Mouse (Mus musculus) CH12F3 (cell line): ENCODE results near the gene Tspan1.

Experiments used
- in situ Hi-C: fragments of 300-500 bp; cut with MboI; formaldehyde crosslinking; loops from 2 replicates; pipeline ENCODE4 v1.14.3; 2020; ENCODE audit warnings: low sequenced_read_pairs

Gene Tspan1

DNA sequence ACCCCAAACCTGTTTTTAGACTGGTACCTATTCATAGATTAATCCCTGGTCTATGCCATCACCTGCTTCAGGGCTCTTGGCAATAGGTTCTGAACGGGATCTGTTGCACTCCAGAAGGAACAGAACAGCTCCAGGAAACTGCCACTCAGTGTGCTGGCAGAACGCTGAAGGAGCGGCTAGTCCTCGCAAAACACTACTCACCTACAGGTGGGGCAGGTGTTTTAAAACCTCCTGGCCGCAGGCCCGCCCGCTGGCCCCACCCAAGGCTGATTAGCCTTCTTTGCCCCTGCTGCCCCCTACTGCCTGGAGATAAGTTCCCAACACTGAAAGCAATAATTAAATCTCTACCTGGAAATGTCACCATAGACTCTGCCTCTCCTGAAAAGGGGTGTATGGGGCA, at the start of gene Tspan1:
Gene Tspan1 (minus strand): TSS at position 198 of the 400 bp plus-strand sequence.
- in situ Hi-C loops, result no loop called here

- in situ Hi-C loops, result no loop called here
Measured at GRCm38 (mm10) chr4:116217046-116217445, 49.6 kb upstream of the Tspan1 start.

GRCm38 (mm10) chr4:116215895-116216605, 48.6 kb upstream of the Tspan1 start:
- in situ Hi-C loops, result no loop called here

GRCm38 (mm10) chr4:116208891-116209290, 41.5 kb upstream of the Tspan1 start:
- in situ Hi-C loops, result no loop called here

DNA sequence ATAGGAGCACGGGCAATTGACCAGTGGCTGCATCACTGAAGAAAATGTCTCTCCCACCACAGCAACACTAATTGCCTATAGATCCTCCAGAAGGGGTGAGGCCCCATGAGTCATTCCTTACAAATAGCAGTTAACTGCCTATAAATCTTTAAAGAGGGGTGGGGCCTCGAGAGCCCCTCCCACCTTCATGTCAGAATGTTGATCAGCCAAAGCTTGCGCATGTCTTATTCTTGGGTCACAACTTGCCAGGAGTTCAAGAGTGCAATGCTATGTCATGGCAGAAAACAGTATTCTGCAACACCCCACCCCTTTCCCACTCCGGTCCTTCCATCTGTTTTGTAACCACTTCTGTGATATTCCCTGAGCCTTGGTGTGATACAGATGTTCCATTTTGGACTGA, 39.1 kb upstream of the Tspan1 start:
- in situ Hi-C loops, result no loop called here

- in situ Hi-C loops, result no loop called here
Measured at GRCm38 (mm10) chr4:116204422-116204821, 37.0 kb upstream of the Tspan1 start.

- in situ Hi-C loops, result no loop called here
Measured at GRCm38 (mm10) chr4:116198422-116198821, 31.0 kb upstream of the Tspan1 start.

DNA sequence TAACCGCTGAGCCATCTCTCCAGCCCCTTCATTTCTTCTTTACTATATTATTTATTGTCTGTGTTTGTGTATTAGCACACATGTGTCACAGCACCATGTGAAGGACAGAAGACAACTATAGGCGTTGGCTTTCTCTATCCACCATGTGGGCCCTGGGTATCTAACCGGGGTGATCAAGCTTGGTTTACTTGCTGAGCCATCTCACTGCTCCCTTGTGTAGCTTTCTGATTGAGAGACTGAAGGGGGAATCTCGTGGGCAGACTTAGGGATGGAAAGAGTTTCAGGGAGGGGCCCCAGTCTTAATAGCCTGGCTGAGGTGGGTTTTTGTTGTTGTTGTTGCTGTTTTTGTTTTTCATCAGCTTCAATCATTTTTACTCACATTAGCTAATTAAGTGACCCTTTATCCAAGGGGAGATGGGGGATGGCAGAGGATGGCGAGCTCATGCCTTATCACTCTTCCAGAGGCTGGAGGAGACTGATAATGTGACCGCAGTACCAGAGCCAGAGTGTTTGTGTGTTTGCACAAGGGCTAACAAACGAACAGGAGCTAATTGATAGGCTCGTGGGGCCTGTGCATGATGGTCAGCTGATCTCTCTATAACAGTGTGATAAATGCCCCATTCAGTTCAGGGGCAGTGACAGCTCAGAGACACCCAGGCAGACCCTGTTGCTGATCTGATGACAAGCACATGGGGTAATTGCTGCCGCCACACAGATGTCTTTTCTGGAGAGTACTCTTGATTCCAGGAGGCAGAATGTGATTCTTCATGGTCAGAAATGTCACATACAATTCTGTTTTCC, 26.4 kb upstream of the Tspan1 start:
- in situ Hi-C loops, result no loop called here

GRCm38 (mm10) chr4:116192286-116192835, 25.0 kb upstream of the Tspan1 start:
- in situ Hi-C loops, result no loop called here

DNA sequence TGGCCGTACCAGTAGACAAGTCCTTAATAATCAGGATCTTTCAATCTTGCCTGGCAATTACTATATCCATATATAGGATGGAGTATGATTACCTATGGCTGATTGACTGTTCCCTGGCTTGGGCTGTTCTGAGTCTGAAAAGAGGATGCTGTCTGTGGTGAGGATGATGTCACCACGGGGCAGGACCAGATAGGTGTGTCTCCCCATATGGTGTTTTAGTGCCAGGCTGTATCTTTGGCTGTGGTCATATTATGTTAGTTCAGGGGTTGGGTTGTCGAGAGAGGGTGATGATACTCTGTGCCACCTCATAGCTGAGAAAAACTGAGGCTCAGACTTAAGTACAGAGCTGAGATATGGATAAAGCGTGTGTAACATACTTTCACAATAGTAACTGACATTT, 17.7 kb upstream of the Tspan1 start:
- in situ Hi-C loops, result no loop called here

- in situ Hi-C loops, result no loop called here
Measured at GRCm38 (mm10) chr4:116182745-116183144, 15.3 kb upstream of the Tspan1 start.

- in situ Hi-C loops, result no loop called here
Measured at GRCm38 (mm10) chr4:116182079-116182478, 14.7 kb upstream of the Tspan1 start.

DNA sequence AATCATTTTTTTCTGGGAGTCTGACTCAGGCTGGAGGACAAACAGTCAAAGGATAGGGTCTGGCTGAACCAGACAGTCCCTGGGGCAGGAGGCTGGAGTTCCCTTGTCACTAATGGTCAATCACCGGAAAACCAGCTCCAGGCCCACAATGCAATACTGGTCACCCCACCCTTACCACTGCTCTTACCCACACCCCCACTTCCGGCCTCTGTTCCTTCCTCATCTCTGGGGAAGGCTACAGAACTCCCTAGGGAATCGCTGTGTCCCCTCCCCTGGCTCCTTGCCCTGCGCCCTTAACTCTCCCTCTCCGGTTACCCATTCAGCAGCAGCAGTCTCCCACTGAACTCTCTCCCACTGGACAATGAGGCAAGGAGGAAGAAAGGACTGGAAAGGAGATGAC, 9.7 kb upstream of the Tspan1 start:
- in situ Hi-C loops, result no loop called here

- in situ Hi-C loops, result no loop called here
Measured at GRCm38 (mm10) chr4:116176543-116176988, 9.2 kb upstream of the Tspan1 start.

DNA sequence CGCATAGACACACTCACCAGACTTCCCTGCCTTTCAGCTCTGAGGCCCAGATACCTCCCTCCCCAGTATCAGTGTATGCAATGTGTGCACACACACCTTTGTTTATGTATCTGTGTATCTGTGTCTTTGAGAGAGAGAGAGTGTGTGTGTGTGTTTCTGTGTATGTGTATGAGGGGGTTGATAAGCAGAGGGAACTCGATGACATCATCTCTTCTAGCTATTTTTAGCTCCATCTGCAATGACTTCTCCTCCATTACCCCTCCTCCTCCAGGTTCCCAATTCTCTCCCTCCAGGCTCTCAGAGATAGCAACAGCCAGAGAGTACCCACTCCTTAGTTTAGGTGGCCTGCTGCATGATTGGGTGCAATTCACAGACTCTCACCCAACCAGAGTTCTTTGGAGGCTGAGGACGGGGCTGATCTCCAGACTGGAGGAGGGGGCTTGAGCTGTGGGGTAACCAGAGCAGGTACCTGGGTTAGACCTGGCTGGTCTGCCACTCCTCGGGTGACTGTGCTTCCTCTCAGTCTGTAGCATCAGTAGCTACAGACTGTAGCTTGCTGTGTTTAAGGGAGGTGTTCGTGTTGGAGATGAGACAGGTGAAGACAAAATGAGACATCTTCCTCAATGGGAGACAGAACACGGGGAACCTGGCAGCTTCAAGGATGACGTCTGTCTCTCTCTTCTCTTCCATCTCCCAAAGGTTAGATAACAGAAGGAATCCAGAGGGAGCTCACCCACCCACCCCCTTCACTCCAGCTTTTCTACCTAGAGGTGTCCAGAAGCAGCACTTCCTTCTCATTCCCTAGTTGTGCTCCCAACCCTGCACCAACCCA, 8.5 kb upstream of the Tspan1 start:
- in situ Hi-C loops, result no loop called here

DNA sequence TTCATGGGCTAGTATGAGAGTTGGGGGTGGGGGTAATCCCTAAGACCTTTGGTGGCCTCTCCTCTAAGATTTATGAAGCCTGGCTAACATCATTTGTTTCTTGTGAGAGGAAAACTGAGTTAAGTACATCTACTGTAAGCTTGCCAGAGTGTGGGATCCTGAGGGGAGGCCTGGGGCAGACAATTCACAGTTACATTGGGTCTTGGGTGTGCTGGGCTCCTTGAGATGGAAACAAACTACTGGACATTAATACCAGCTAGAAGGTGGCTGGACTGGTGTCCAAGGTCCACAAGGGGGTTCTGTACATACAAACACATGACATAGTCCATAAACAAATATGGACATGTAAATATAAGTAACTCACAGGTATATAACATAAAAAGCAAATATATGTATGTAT, 7.7 kb upstream of the Tspan1 start:
- in situ Hi-C loops, result no loop called here

DNA sequence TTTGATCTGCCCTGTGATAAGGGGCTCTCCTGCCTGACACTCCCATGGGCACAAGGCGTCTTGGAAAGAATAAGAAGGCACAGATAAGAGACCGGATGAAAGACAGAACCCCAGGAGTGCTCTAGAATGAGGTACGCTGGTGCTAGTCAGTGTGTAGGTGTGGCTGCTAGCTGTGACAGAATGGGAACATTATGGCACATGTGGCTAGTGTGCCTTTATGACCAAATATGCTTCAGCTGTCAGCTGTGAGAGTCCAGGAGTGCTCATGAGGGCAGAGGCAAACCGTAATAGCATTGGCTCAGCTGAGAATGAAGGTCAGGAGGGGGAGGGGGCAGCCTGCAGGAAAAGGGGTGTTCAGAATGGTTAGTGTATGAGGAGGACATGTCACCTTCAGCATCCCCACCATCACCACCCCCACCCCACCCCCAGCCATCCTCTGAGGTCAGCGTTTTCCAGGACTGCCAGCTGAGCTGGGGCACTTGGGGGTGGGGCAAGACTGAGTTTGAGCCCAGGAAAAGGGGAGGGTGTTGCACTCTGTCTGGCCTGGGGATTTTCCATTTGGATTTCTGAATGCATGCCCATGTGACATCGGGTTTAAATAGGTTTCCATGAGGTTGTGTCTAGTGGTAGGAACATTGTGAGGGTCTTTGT, 7.2 kb upstream of the Tspan1 start:
- in situ Hi-C loops, result no loop called here

DNA sequence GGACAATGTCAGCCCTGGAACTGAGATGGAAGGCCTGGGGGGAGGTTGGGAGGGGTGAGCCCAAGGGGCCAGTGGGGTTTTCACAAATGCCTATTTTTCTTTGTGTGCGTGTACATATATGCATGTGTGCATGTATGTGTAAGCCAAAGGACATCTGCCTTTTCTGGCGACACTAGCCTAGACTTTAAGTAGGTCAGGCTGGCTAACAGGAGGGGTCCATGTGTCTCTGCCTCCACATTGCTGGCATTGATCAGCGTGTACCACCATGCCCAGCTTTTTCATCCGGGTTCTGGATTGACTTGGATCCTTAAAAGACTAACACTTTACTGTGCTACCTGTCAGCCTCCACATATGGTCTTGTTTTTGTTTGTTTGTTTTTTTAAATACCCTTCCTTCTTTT, 6.4 kb upstream of the Tspan1 start:
- in situ Hi-C loops, result no loop called here

DNA sequence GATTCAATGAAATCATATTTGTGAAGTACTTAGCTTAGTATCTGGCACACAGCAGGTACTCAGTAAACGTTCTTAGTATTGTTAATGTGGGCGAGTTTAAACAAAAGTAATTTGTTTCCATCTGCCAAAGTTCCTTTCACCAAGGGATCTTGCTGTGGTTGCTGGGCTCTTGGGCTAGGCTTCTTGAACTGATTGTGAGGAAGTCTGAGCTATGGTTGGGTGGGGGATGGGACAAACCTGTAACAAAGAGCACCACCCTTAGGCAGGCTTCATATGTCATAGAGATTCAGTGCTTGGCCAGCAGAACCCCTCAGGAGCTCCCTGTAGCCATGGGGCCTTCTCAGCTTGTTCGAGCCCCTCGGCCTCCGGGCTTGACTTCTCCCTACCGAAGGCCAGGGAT, 5.7 kb upstream of the Tspan1 start, which contains the start of the genes 1700042G07Rik and Gm49337:
Gene 1700042G07Rik (plus strand): TSS at position 301 of the 400 bp plus-strand sequence.
Gene Gm49337 (plus strand): TSS at position 313 of the 400 bp plus-strand sequence.
- in situ Hi-C loops, result no loop called here

DNA sequence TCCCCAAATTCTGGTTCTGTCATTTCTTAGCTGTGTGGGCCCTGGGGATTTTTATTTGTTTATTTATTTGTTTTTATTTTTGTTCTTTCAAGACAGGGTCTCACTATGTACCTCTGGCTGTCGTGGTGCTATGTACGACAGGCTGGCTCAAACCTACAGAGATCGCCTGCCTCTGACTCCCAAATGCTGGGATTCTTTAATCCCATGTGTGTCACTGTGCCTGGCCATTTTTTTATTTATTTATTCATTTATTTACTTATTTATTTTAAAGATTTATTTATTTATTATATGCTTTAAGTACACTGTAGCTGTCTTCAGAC, 1.9 kb upstream of the Tspan1 start:
- in situ Hi-C loops, result no loop called here
